Mouse (Mus musculus): Measurements from ENCODE around the gene Trabd. TPM values are rescaled to one million over a fixed set of nuclear protein-coding genes. Genes with fewer than 3 reads are reported as not detected.

The Trabd gene
- total RNA-seq (2014; rRNA removed) = 33.5 and 35.0 TPM in 2 replicates
- polyA plus RNA-seq (2015; fragmentation: Nextera tagmentation; extraction: Ambion mirVana) = 17.1 and 21.9 TPM in 2 replicates

DNA sequence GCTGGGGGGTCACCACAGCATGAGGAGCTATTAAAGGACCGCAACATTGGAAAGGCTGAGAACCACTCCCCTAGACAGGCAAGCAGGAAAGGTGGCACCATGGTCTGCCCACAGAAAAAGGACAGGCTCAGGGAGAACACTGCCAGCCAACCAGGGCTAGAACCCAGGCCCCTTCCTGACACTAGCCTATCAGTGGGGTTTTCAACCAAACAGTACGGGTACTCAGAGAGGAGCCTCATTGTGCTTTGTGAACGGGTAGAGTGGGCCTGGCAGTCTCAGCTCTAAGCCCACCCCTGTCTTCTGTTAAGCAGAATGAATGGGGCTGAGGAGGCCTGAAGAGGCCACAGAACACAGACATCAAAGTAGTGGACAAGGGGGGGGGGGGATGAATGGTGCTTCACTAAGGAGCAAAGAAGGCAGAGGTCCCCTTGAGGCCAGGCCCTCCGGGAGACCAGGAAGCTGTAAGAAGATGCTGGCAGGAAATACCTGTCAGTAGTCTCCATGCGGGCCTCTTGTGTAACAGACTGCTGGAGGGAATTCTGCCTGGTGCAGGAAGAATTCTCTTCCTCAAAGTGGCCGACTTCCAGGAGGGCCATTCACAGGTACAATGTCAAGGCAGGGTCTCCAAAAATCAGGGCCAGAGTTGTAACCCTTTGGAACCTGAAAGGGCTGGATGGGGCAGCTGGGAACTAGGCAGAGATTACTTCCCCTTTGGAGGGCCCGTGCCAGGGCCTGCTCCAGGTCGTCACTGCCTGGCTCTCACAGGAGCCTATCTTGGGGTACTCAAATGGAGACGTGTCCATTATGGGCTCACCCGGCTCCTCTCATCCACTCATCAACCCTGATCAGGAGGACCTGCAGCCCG, at the start of gene Trabd:
Gene Trabd, plus strand, starts transcription at position 512 of the 865 bp plus-strand sequence.
- Histone ChIP-seq H3K36me3 (ENCODE audit: insufficient read depth) (peaks cover 13% of the 10 kb centered on the region), H3K27me3 (ENCODE audit: insufficient read depth, low read length) (no peaks in the 10 kb centered on the region), H3K9ac (peak within 1 kb of the TSS; percentile 83), H3K4me1 (ENCODE audit: insufficient read depth) (peaks cover 19% of the 10 kb centered on the region), H3K9me3 (ENCODE audit: low read length) (no peaks in the 10 kb centered on the region), H3K27ac (ENCODE audit: low read depth, low read length) (peak within 1 kb of the TSS; percentile 80), H3K4me3 (ENCODE audit: low read depth, low read length) (peak within 1 kb of the TSS; percentile 91), H3K4me2 (ENCODE audit: low read depth) (peak within 1 kb of the TSS; percentile 81)
- no peak for TF ChIP-seq CTCF (IDR thresholded peaks at IDR 0.05; ENCODE audit: low read depth)
- 16% methylated on average over 11 of the region's 11 CpGs for WGBS
- peak; percentile 12 for ATAC-seq
- peak; percentile 53 for DNase-seq

DNA sequence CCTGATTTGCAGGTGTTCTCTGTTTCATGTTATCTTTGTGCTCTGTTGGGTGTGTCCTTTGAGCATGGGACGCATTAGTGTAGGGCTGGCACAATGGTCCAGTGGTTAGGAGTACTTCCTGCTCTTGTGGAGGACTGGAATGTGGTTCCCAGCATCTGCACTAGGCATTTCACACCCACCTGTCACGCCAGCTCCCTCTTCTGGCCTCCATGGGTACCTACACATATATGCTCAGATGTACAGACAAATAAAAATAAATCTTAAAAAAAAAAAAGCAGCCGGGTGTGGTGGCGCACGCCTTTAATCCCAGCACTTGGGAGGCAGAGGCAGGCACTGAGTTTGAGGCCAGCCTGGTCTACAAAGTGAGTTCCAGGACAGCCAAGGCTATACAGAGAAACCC, 30.5 kb upstream of the Trabd start:
- Histone ChIP-seq H3K27me3 (ENCODE audit: insufficient read depth, low read length) (no peaks in the 10 kb centered on the region), H3K27ac (ENCODE audit: low read depth, low read length) (no peak overlapping the region), H3K4me3 (ENCODE audit: low read depth, low read length) (no peak overlapping the region), H3K9ac (no peak overlapping the region), H3K36me3 (ENCODE audit: insufficient read depth) (no peaks in the 10 kb centered on the region), H3K4me1 (ENCODE audit: insufficient read depth) (no peaks in the 10 kb centered on the region), H3K9me3 (ENCODE audit: low read length) (no peaks in the 10 kb centered on the region), H3K4me2 (ENCODE audit: low read depth) (no peak overlapping the region)
- TF ChIP-seq CTCF (IDR thresholded peaks at IDR 0.05; ENCODE audit: low read depth) = no peak
- no peak for DNase-seq
- WGBS = 73% methylated on average over 5 of the region's 5 CpGs
- no peak for ATAC-seq

DNA sequence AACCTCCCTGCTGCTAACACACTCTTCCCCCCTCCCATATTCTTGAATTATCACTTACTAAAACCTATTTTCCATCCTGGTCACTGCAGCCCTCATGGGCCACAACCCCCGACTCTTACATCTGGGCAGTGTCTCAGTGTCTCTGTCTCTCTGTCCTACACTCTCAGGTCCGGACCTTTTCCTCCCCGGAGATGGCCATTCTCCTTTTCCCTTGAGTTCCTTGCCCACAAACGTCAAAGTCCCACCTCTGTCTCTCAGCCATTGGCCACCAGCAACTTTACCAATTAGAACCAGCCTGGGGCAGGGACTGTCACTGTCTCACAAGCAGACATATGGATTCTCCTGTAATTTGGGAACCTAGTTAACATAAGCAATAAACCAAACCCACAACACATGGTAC, 28.6 kb upstream of the Trabd start:
- Histone ChIP-seq H3K27ac (ENCODE audit: low read depth, low read length) (no peak overlapping the region), H3K9me3 (ENCODE audit: low read length) (no peaks in the 10 kb centered on the region), H3K9ac (no peak overlapping the region), H3K36me3 (ENCODE audit: insufficient read depth) (no peaks in the 10 kb centered on the region), H3K4me2 (ENCODE audit: low read depth) (no peak overlapping the region), H3K27me3 (ENCODE audit: insufficient read depth, low read length) (no peaks in the 10 kb centered on the region), H3K4me1 (ENCODE audit: insufficient read depth) (no peaks in the 10 kb centered on the region), H3K4me3 (ENCODE audit: low read depth, low read length) (no peak overlapping the region)
- DNase-seq (no peak), ATAC-seq (no peak)
- TF ChIP-seq CTCF (IDR thresholded peaks at IDR 0.05; ENCODE audit: low read depth) = no peak
- WGBS = 79% methylated on average over 4 of the region's 4 CpGs

DNA sequence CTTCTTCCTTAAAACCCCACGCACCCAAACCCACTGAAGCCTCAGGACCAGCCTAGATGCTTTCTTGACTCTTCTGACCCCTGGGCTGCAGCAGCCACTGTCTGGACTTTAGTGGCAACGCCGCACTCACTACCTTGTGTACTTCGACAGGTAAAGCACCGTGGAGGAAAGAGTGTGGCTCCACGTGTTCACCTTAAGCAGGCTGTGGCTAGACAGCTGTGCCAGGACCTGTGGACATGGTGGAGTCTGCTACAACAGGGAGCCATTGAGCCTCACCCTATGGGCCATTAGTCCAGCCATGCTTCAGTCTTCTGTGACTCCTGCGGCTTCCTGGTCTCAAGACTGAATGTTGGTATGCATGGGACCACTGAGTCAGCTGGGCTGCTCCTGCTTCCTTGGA, 20.3 kb upstream of the Trabd start:
- ATAC-seq (no peak), DNase-seq (no peak)
- Histone ChIP-seq H3K9me3 (ENCODE audit: low read length) (no peaks in the 10 kb centered on the region), H3K27ac (ENCODE audit: low read depth, low read length) (no peak overlapping the region), H3K9ac (no peak overlapping the region), H3K36me3 (ENCODE audit: insufficient read depth) (no peaks in the 10 kb centered on the region), H3K4me3 (ENCODE audit: low read depth, low read length) (no peak overlapping the region), H3K4me2 (ENCODE audit: low read depth) (no peak overlapping the region), H3K4me1 (ENCODE audit: insufficient read depth) (no peaks in the 10 kb centered on the region), H3K27me3 (ENCODE audit: insufficient read depth, low read length) (no peaks in the 10 kb centered on the region)
- TF ChIP-seq CTCF (IDR thresholded peaks at IDR 0.05; ENCODE audit: low read depth) = no peak
- 89% methylated on average over 7 of the region's 7 CpGs for WGBS

DNA sequence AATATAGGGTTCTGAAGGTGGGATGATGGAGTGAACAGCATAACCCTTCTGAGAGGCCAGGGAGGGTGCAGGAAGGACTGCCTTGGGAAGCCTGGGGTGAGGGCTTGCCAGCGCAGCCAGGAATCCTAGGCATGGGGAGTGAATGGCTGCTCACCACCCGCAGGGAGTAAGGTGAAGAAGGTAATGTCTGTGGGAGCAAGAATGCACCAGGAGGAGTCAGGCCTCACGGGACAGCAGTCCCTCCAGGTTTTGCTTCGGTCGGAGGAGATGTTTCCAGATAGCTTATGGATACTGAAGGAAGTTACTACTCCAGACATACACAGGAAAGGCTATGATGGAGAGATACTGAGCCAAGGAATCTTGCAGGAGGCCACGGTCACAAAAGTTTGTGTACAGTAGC, 16.2 kb upstream of the Trabd start:
- 46% methylated on average over 6 of the region's 6 CpGs for WGBS
- TF ChIP-seq CTCF (IDR thresholded peaks at IDR 0.05; ENCODE audit: low read depth) = no peak
- no peaks in the 10 kb centered on the region for H3K9me3 ChIP-seq (ENCODE audit: low read length)
- no peaks in the 10 kb centered on the region; the same call in 1 of the 2 replicates for H3K36me3 ChIP-seq (ENCODE audit: insufficient read depth)
- no peak overlapping the region for H3K27ac ChIP-seq (ENCODE audit: low read depth, low read length)
- no peaks in the 10 kb centered on the region for H3K27me3 ChIP-seq (ENCODE audit: insufficient read depth, low read length)
- ATAC-seq = no peak
- H3K4me2 ChIP-seq (ENCODE audit: low read depth) = peak overlapping the region; percentile 90
- H3K4me1 ChIP-seq (ENCODE audit: insufficient read depth) = peaks cover 4% of the 10 kb centered on the region; the same call in 1 of the 2 replicates
- H3K9ac ChIP-seq = peak overlapping the region; percentile 81; the same call in 1 of the 2 replicates
- no peak for DNase-seq
- peak overlapping the region; percentile 72 for H3K4me3 ChIP-seq (ENCODE audit: low read depth, low read length)

DNA sequence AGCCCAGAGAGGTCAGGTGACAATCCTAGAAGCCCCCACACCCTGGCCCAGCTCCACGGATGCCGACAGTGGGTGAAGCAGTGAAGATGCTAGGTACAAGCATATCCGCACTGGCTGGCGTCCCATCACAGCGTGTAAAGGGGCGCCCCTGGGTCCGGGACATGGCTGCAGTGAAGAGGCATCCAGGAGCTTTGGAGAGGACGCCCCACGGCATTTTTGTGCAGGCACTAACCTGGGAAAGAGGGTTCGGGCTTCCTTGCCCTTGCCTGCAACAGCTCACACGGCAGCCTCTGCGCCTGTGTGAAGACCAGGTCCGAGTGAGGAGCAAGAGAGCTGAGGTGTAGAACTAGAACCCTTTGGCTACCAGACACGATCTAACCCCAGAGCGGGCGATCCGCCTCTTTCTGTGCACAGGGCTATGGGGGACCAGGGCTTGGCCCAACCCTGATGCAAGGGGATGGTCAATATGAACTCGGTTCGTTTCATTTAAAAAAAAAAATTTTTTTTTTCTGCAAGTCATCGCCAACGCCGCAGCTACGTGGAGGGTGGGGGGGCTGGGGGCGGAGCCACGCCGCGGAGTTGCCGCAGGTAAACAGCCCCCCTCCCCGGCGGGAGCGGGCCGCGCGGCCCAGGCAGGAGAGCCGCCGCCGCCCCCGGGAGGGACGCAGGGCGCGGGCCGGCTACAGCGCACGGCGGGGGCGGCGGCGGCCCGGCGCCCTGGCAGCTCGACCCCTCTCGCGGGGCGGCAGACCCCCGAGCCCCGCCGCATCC, 15.6 kb upstream of the Trabd start, which contains the start of gene Panx2:
Gene Panx2, plus strand, starts transcription at position 574 of the 771 bp plus-strand sequence.
- Histone ChIP-seq H3K4me2 (ENCODE audit: low read depth) (peak within 1 kb of the TSS; percentile 90), H3K9ac (peak within 1 kb of the TSS; percentile 81), H3K36me3 (ENCODE audit: insufficient read depth) (no peaks in the 10 kb centered on the region; the same call in 1 of the 2 replicates), H3K4me3 (ENCODE audit: low read depth, low read length) (peak within 1 kb of the TSS; percentile 72), H3K4me1 (ENCODE audit: insufficient read depth) (peaks cover 4% of the 10 kb centered on the region; the same call in 1 of the 2 replicates), H3K9me3 (ENCODE audit: low read length) (no peaks in the 10 kb centered on the region), H3K27ac (ENCODE audit: low read depth, low read length) (peak within 1 kb of the TSS; percentile 48), H3K27me3 (ENCODE audit: insufficient read depth, low read length) (no peaks in the 10 kb centered on the region)
- ATAC-seq (peak; percentile 68), DNase-seq (peak; percentile 60)
- TF ChIP-seq CTCF (IDR thresholded peaks at IDR 0.05; ENCODE audit: low read depth) = no peak
- WGBS = under 1% methylated on average over 36 of the region's 57 CpGs
